Mouse (Mus musculus): ENCODE measurements around the gene Sh3gl3. TPM values are rescaled to one million over a fixed set of nuclear protein-coding genes. Genes with fewer than 3 reads are reported as not detected.

Gene Sh3gl3
- polyA plus RNA-seq, 1 experiment from 2014 or later, result 49.9 TPM

DNA sequence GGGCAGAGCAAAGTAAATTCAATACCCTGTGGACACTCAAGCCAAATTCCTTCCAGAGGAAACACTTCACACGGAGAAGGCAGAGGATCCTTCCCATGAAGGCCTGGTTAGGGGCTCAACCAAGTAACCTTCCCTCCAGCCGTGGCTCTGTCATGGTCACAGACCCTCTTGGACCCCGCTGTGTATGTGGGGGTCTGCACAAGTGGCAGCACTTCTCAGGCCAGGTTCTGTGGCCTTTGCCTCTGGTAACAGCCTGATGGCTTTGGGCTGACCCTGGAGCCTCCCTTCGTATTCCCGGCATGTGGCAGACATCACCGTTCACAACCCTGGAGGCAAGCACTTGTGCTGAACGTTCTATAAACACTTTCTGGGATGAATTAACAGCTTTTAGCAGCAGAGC lies 176.2 kb downstream of the Sh3gl3 start:
- H3K27me3 ChIP-seq (replicated peaks; ENCODE audit: control insufficient read depth, insufficient read depth, low read length), result no peaks in the 10 kb centered on the region
- H3K36me3 ChIP-seq (ENCODE audit: control insufficient read depth, insufficient read depth, low read length), result no peaks in the 10 kb centered on the region
- ATAC-seq, result no peak
- no peaks in the 10 kb centered on the region for H3K4me1 ChIP-seq (ENCODE audit: control insufficient read depth, insufficient read depth, low read length)
- no peak for DNase-seq (ENCODE audit: low spot score)
- H3K4me2 ChIP-seq (ENCODE audit: low read length), result no peak overlapping the region
- no peak overlapping the region for H3K4me3 ChIP-seq (ENCODE audit: low read depth, low read length)
- no peak overlapping the region for H3K27ac ChIP-seq (ENCODE audit: low read depth, low read length)
- WGBS, result 86% methylated on average over 7 of the region's 7 CpGs
- no peak overlapping the region for H3K9ac ChIP-seq (ENCODE audit: low read length)
- H3K9me3 ChIP-seq (replicated peaks; ENCODE audit: control insufficient read depth, low read length), result no peaks in the 10 kb centered on the region

DNA sequence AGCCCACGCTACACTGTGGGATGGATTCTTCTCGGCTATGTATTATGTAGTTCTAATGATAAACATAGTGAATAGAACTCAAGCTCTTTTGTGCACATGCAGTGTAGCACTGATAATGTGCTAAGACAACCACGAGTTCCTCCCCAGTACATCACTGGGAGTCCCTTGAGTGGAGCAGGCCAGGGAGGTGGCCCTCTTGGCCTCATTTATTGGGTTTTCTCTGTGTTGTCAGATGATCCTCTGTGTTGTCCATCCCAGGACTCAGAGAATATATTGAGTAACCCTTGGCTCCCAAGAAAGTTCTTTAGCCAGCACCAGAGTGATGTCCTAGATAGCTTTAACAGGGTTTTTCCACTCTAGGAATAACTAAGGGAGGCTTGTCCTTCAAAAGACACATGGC lies 176.8 kb downstream of the Sh3gl3 start:
- H3K27me3 ChIP-seq (replicated peaks; ENCODE audit: control insufficient read depth, insufficient read depth, low read length), result no peaks in the 10 kb centered on the region
- no peak overlapping the region for H3K4me2 ChIP-seq (ENCODE audit: low read length)
- ATAC-seq, result no peak
- H3K36me3 ChIP-seq (ENCODE audit: control insufficient read depth, insufficient read depth, low read length), result no peaks in the 10 kb centered on the region
- no peak for DNase-seq (ENCODE audit: low spot score)
- no peak overlapping the region for H3K9ac ChIP-seq (ENCODE audit: low read length)
- H3K27ac ChIP-seq (ENCODE audit: low read depth, low read length), result no peak overlapping the region
- WGBS, result 62% methylated on average over 3 of the region's 3 CpGs
- no peaks in the 10 kb centered on the region for H3K4me1 ChIP-seq (ENCODE audit: control insufficient read depth, insufficient read depth, low read length)
- H3K4me3 ChIP-seq (ENCODE audit: low read depth, low read length), result no peak overlapping the region
- no peaks in the 10 kb centered on the region for H3K9me3 ChIP-seq (replicated peaks; ENCODE audit: control insufficient read depth, low read length)

Other genes starting within 250 kb of the Sh3gl3 start
- 62.2 and 62.3 TPM in 2 replicates for gene Hdgfl3, start 239.4 kb upstream of the Sh3gl3 start, polyA plus RNA-seq (2014; fragmentation: Nextera tagmentation; extraction: Ambion mirVana)
- gene Bnc1, start 181.5 kb upstream of the Sh3gl3 start, polyA plus RNA-seq (2014; fragmentation: Nextera tagmentation; extraction: Ambion mirVana), result 0.06 and 0.15 TPM in 2 replicates
- gene Adamtsl3, start 161.9 kb downstream of the Sh3gl3 start, polyA plus RNA-seq (2014; fragmentation: Nextera tagmentation; extraction: Ambion mirVana), result 0.51 and 0.57 TPM in 2 replicates